Mouse (Mus musculus) lung, embryonic 14.5 days (tissue): ENCODE data around the gene Xpr1. TPM values are rescaled to one million over a fixed set of nuclear protein-coding genes. Genes with fewer than 3 reads are reported as not detected.

Source experiments
- ATAC-seq: fragments of 200-750 bp; cut with Nextera tagmentation; 2 replicates; pipeline ENCODE4 v1.8.0; 2017; ENCODE audit warnings: mild to moderate bottlenecking, moderate TSS enrichment, moderate library complexity; ENCODE audit not compliant: insufficient read depth
- DNase-seq: peaks from one replicate; pipeline ENCODE4 v3.0.0-alpha.2; 2015
- H3K27ac ChIP-seq: fragments of 300-500 bp; sonication (generic); 2 replicates; pipeline ENCODE4 v1.5.1; 2014; ENCODE audit warnings: low read depth, mild to moderate bottlenecking, moderate library complexity
- H3K27me3 ChIP-seq: fragments of 300-500 bp; sonication (generic); 2 replicates; pipeline ENCODE4 v1.6.1; 2014; ENCODE audit warnings: low read length, control low read depth; ENCODE audit not compliant: insufficient read depth
- H3K36me3 ChIP-seq: fragments of 300-500 bp; sonication (generic); 2 replicates; pipeline ENCODE4 v1.6.1; 2014; ENCODE audit warnings: control low read depth; ENCODE audit not compliant: insufficient read depth
- H3K4me1 ChIP-seq: fragments of 300-500 bp; sonication (generic); 2 replicates; pipeline ENCODE4 v1.6.1; 2014; ENCODE audit warnings: antibody characterized with exemption, control low read depth; ENCODE audit not compliant: insufficient read depth
- H3K4me2 ChIP-seq: fragments of 300-500 bp; sonication (generic); 2 replicates; pipeline ENCODE4 v1.6.1; 2014; ENCODE audit warnings: mild to moderate bottlenecking
- H3K4me3 ChIP-seq: fragments of 300-500 bp; sonication (generic); 2 replicates; pipeline ENCODE4 v1.5.1; 2014; ENCODE audit warnings: low read depth, low read length
- H3K9ac ChIP-seq: fragments of 300-500 bp; sonication (generic); 2 replicates; pipeline ENCODE4 v1.6.1; 2014
- H3K9me3 ChIP-seq: fragments of 300-500 bp; sonication (generic); 2 replicates; pipeline ENCODE4 v1.6.1; 2016; ENCODE audit warnings: low read depth, low read length, control low read depth
- CTCF ChIP-seq: IDR thresholded peaks from 2 replicates; pipeline ENCODE4 v1.5.1; 2016; ENCODE audit warnings: antibody characterized with exemption, low read depth
- WGBS: fragments of 180-500 bp; shearing (Covaris S2); extraction: QIAGEN DNeasy Blood & Tissue Kit; methylation state at CpG from one replicate; pipeline ENCODE4 v1.1.7; 2014; 5-methylcytosine and 5-hydroxymethylcytosine counted together
- polyA plus RNA-seq: library from polyadenylated mRNA; unstranded; fragments of >200 nt; fragmentation: Nextera tagmentation; extraction: Ambion mirVana; gene quantifications from 2 replicates; pipeline ENCODE4 v1.2.1, GENCODE M21; 2014

Gene Xpr1
- polyA plus RNA-seq, 1 experiment from 2014 or later, result 6.8 TPM

- DNase-seq (no peak), ATAC-seq (no peak)
- no peak for TF ChIP-seq CTCF
- Histone ChIP-seq H3K4me1 (no peaks in the 10 kb centered on the region), H3K27me3 (no peaks in the 10 kb centered on the region), H3K27ac (no peak overlapping the region), H3K36me3 (no peaks in the 10 kb centered on the region), H3K4me3 (no peak overlapping the region), H3K4me2 (no peak overlapping the region), H3K9me3 (no peaks in the 10 kb centered on the region), H3K9ac (no peak overlapping the region)
- 74% methylated on average over 5 of the region's 5 CpGs for WGBS
Measured at GRCm38 (mm10) chr1:155425285-155425684, 8.1 kb upstream of the Xpr1 start.

GRCm38 (mm10) chr1:155423801-155424200, 6.6 kb upstream of the Xpr1 start:
- DNase-seq (no peak), ATAC-seq (no peak)
- no peak overlapping the region for H3K9ac ChIP-seq
- no peaks in the 10 kb centered on the region for H3K4me1 ChIP-seq
- 70% methylated on average over 4 of the region's 4 CpGs for WGBS
- no peaks in the 10 kb centered on the region for H3K27me3 ChIP-seq
- H3K4me2 ChIP-seq, result no peak overlapping the region
- no peaks in the 10 kb centered on the region for H3K36me3 ChIP-seq
- H3K27ac ChIP-seq, result no peak overlapping the region
- no peaks in the 10 kb centered on the region for H3K9me3 ChIP-seq
- no peak for TF ChIP-seq CTCF
- no peak overlapping the region for H3K4me3 ChIP-seq

- Histone ChIP-seq H3K36me3 (no peaks in the 10 kb centered on the region), H3K9ac (no peak overlapping the region), H3K27ac (no peak overlapping the region), H3K4me2 (no peak overlapping the region), H3K4me3 (no peak overlapping the region), H3K9me3 (no peaks in the 10 kb centered on the region), H3K27me3 (no peaks in the 10 kb centered on the region), H3K4me1 (no peaks in the 10 kb centered on the region)
- ATAC-seq (no peak), DNase-seq (no peak)
- WGBS, result 80% methylated on average over 7 of the region's 7 CpGs
- no peak for TF ChIP-seq CTCF
Measured at GRCm38 (mm10) chr1:155422022-155422421, 4.8 kb upstream of the Xpr1 start.

GRCm38 (mm10) chr1:155416147-155416700, 991 bp downstream of the Xpr1 start:
- 0 out of 2 replicates have a peak, but pooled peaks cover 3% of the 10 kb centered on the region for H3K4me1 ChIP-seq
- ATAC-seq (no peak), DNase-seq (peak; percentile 31)
- no peak for TF ChIP-seq CTCF
- WGBS, result 4% methylated on average over 6 of the region's 6 CpGs
- H3K36me3 ChIP-seq, result no peaks in the 10 kb centered on the region
- peak overlapping the region; percentile 73; the same call in 1 of the 2 replicates for H3K27ac ChIP-seq
- H3K4me3 ChIP-seq, result peak overlapping the region; percentile 87
- H3K9me3 ChIP-seq, result no peaks in the 10 kb centered on the region
- H3K4me2 ChIP-seq, result peak overlapping the region; percentile 71
- no peaks in the 10 kb centered on the region for H3K27me3 ChIP-seq
- H3K9ac ChIP-seq, result peak overlapping the region; percentile 68

GRCm38 (mm10) chr1:155415421-155415820, 1.8 kb downstream of the Xpr1 start:
- peak overlapping the region; percentile 14 for H3K4me3 ChIP-seq
- H3K9me3 ChIP-seq, result no peaks in the 10 kb centered on the region
- no peaks in the 10 kb centered on the region for H3K27me3 ChIP-seq
- no peak for TF ChIP-seq CTCF
- H3K9ac ChIP-seq, result no peak overlapping the region; the same call in 1 of the 2 replicates
- peak; percentile 35 for DNase-seq
- no peak overlapping the region for H3K27ac ChIP-seq
- no peaks in the 10 kb centered on the region for H3K36me3 ChIP-seq
- H3K4me2 ChIP-seq, result peak overlapping the region; percentile 29; the same call in 1 of the 2 replicates
- no peak for ATAC-seq
- 39% methylated on average over 4 of the region's 4 CpGs for WGBS
- 0 out of 2 replicates have a peak, but pooled peaks cover 3% of the 10 kb centered on the region for H3K4me1 ChIP-seq

- no peak overlapping the region for H3K27ac ChIP-seq
- 75% methylated on average over 2 of the region's 2 CpGs for WGBS
- H3K4me3 ChIP-seq, result no peak overlapping the region
- H3K4me1 ChIP-seq, result 0 out of 2 replicates have a peak, but pooled peaks cover 3% of the 10 kb centered on the region
- H3K9ac ChIP-seq, result no peak overlapping the region
- H3K4me2 ChIP-seq, result no peak overlapping the region
- ATAC-seq (no peak), DNase-seq (no peak)
- no peaks in the 10 kb centered on the region for H3K36me3 ChIP-seq
- no peaks in the 10 kb centered on the region for H3K27me3 ChIP-seq
- H3K9me3 ChIP-seq, result no peaks in the 10 kb centered on the region
- no peak for TF ChIP-seq CTCF
Measured at GRCm38 (mm10) chr1:155412705-155413104, 4.5 kb downstream of the Xpr1 start.

GRCm38 (mm10) chr1:155408577-155408966, 8.6 kb downstream of the Xpr1 start:
- ATAC-seq (no peak), DNase-seq (no peak)
- no peaks in the 10 kb centered on the region for H3K27me3 ChIP-seq
- no peaks in the 10 kb centered on the region; the same call in 1 of the 2 replicates for H3K9me3 ChIP-seq
- H3K4me1 ChIP-seq, result no peaks in the 10 kb centered on the region
- no peak overlapping the region for H3K4me2 ChIP-seq
- no peak for TF ChIP-seq CTCF
- no peak overlapping the region for H3K4me3 ChIP-seq
- H3K27ac ChIP-seq, result no peak overlapping the region
- no peak overlapping the region for H3K9ac ChIP-seq
- 79% methylated on average over 2 of the region's 2 CpGs for WGBS
- no peaks in the 10 kb centered on the region for H3K36me3 ChIP-seq
